Mouse (Mus musculus): ENCODE measurements around the gene Tmem119. TPM values are rescaled to one million over a fixed set of nuclear protein-coding genes. Genes with fewer than 3 reads are reported as not detected.

The Tmem119 gene
- polyA plus RNA-seq (2012; rRNA removed) = 1.9 and 2.0 TPM in 2 replicates

DNA sequence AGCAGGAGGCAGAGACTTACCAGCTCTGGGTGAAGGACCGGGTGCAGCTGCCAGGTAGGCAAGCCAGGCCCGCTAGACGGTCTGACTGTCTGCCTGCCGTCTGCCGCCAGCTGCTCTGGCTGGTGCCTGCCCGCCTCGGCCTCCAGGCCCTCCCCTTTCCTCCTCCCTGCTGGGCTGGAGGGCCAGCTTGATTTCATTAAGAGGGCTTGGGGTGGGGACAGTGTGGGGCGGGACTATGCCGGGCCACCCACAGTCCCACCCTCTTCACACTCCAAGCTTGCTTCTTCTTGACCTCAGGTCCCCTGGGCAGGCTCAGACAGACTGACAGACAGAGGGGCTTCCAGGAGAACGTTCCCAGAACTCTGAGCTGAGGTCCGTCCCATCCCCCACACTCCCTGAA lies at the start of gene Tmem119:
Tmem119 (minus strand) TSS at position 237 of the 400 bp plus-strand sequence.

DNA sequence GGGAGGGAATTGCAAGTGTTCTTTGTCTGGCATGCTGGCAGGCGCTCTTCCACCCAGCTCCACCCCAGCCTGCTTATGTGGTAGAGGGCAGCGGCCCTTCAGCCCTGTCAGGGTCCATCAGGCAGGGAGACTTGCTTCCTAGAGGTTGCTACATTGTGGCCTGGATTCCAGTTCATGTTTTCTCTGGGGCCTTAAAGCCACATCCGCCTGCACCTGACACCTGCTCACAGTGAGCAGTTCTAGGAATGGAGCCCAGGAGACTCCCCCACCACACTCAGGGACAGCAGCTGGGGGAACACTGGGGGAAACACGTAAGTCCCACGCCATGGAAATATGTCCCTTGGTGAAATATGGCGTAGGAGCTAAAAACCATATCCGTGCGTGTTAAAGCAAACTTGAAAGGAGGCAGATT lies 32.2 kb upstream of the Tmem119 start, which contains the start of gene Selplg:
Selplg (minus strand) TSS at position 155 of the 412 bp plus-strand sequence.

DNA sequence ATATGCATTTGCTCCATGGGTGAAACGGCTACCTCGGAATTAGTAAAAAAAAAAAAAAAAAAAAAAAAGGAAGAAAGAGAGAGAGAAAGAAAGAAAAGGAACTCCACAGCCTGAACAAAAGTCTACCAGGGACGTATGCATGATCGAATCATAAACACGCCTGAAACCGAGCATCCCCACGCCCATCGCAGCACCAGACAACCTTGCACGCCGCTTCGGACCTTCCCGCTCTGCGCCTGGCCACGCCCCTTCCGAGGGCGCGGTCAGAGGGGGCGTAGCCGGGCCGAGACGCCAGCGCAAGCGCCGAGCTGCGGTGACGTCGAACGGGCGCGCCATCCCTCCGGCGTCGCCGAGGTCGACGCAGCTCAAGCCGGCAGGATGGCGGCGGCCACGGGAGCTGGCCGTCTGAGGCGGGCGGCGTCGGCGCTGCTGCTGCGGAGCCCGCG lies 27.8 kb downstream of the Tmem119 start, which contains the start of the genes Sart3 and Iscu:
Sart3 (minus strand) TSS at position 61 of the 446 bp plus-strand sequence.
Iscu (plus strand) TSS at position 299 of the 446 bp plus-strand sequence.

Other genes with a start within 250 kb of the Tmem119 start
- gene Cmklr1, start 150.1 kb downstream of the Tmem119 start, polyA plus RNA-seq (2012; rRNA removed) = 2.0 and 2.5 TPM in 2 replicates
- gene 1700069L16Rik, start 75.7 kb downstream of the Tmem119 start, polyA plus RNA-seq (2012; rRNA removed) = not detected in 2 replicates
- gene Ficd, start 64.7 kb downstream of the Tmem119 start, polyA plus RNA-seq (2012; rRNA removed) = 1.7 and 1.9 TPM in 2 replicates
- gene Sart3, start 28.0 kb downstream of the Tmem119 start, polyA plus RNA-seq (2012; rRNA removed) = 9.1 and 11.0 TPM in 2 replicates
- gene Iscu, start 27.8 kb downstream of the Tmem119 start, polyA plus RNA-seq (2012; rRNA removed) = 66.4 and 73.3 TPM in 2 replicates
- gene Selplg, start 32.1 kb upstream of the Tmem119 start, polyA plus RNA-seq (2012; rRNA removed) = 19.2 and 20.6 TPM in 2 replicates
- 25.0 and 27.4 TPM in 2 replicates for gene Coro1c, start 108.2 kb upstream of the Tmem119 start, polyA plus RNA-seq (2012; rRNA removed)
- 2.8 and 3.1 TPM in 2 replicates for gene Ssh1, start 193.4 kb upstream of the Tmem119 start, polyA plus RNA-seq (2012; rRNA removed)
- 0.05 TPM in 1 of 2 replicates, not detected in the other for gene Dao, start 203.2 kb upstream of the Tmem119 start, polyA plus RNA-seq (2012; rRNA removed)